Mouse (Mus musculus) midbrain, embryonic 11.5 days (tissue): ENCODE data around the gene AB124611. TPM values are rescaled to one million over a fixed set of nuclear protein-coding genes. Genes with fewer than 3 reads are reported as not detected.

Source experiments
- microRNA-seq: library from miRNA; unstranded; fragments of <30 nt; microRNA quantifications from one replicate; pipeline ENCODE4, GENCODE M21; 2017
- polyA plus RNA-seq: library from polyadenylated mRNA; unstranded; fragments of >200 nt; fragmentation: Nextera tagmentation; extraction: Ambion mirVana; gene quantifications from 2 replicates; pipeline ENCODE4 v1.2.1, GENCODE M21; 2014

The AB124611 gene
- polyA plus RNA-seq, 1 experiment from 2014 or later: 2.9 TPM

Small RNA genes lying within 50 kb of the gene (microRNA-seq; reads per million reads assigned to microRNA genes)
- gene Mir199a-1: 3.8 reads per million, percentile 17 among the genes with 10 or more reads in this experiment

Other genes with a start within 250 kb of the AB124611 start
- gene Kri1, start 238.2 kb upstream of the AB124611 start, polyA plus RNA-seq: 13.2 and 16.3 TPM in 2 replicates
- 70.6 and 71.9 TPM in 2 replicates for gene Cdkn2d, start 234.8 kb upstream of the AB124611 start, polyA plus RNA-seq
- 0.36 and 0.68 TPM in 2 replicates for gene Ap1m2, start 213.8 kb upstream of the AB124611 start, polyA plus RNA-seq
- gene Slc44a2, start 205.5 kb upstream of the AB124611 start, polyA plus RNA-seq: 53.9 and 58.6 TPM in 2 replicates
- gene Ilf3, start 158.3 kb upstream of the AB124611 start, polyA plus RNA-seq: 263 and 266 TPM in 2 replicates
- 46.2 and 46.8 TPM in 2 replicates for gene Qtrt1, start 114.3 kb upstream of the AB124611 start, polyA plus RNA-seq
- 55.0 and 60.6 TPM in 2 replicates for gene Dnm2, start 101.3 kb upstream of the AB124611 start, polyA plus RNA-seq
- 64.5 and 68.0 TPM in 2 replicates for gene Tmed1, start 15.9 kb upstream of the AB124611 start, polyA plus RNA-seq
- gene Carm1, start 20.7 kb downstream of the AB124611 start, polyA plus RNA-seq: 53.4 and 63.1 TPM in 2 replicates
- 57.9 and 59.9 TPM in 2 replicates for gene Timm29, start 66.5 kb downstream of the AB124611 start, polyA plus RNA-seq
- 14.8 and 15.1 TPM in 2 replicates for gene Yipf2, start 66.7 kb downstream of the AB124611 start, polyA plus RNA-seq
- 126 and 136 TPM in 2 replicates for gene Smarca4, start 90.0 kb downstream of the AB124611 start, polyA plus RNA-seq
- gene Ldlr, start 197.3 kb downstream of the AB124611 start, polyA plus RNA-seq: 18.9 and 22.1 TPM in 2 replicates
- gene Spc24, start 234.1 kb downstream of the AB124611 start, polyA plus RNA-seq: 91.3 and 115 TPM in 2 replicates